ENCODE assay signal across 18 mouse cellular contexts in genomic region chr6:126560696-126561095, GRCm38 (mm10). TPM values are rescaled to one million over a fixed set of nuclear protein-coding genes. Genes with fewer than 3 reads are reported as not detected.
DNase-seq lines count a peak whose midpoint lies in the region; ATAC-seq and TF ChIP-seq lines count a peak whose summit lies in the region.
"Had no signal": no experiment of that assay in that cellular context is flagged by ENCODE, and none has a peak within 500 bp of the region (broad histone marks: within the 10 kb centered on the region; RNA-seq: fewer than 3 reads in every experiment).

No protein-coding gene starts in this region.

- H3K4me2 ChIP-seq in liver, embryonic 11.5 days = no peak overlapping the region
- no peak overlapping the region for H3K4me2 ChIP-seq in forebrain, embryonic 12.5 days
- H3K4me2 ChIP-seq in hindbrain, postnatal 0 days (ENCODE audit: low read depth, low read length) = no peak overlapping the region
- H3K4me2 ChIP-seq in neural tube, embryonic 15.5 days = no peak overlapping the region
- H3K4me2 ChIP-seq: liver, embryonic 15.5 days had no signal

- H3K9me3 ChIP-seq in liver, embryonic 11.5 days (ENCODE audit: control insufficient read depth, low read length) = no peaks in the 10 kb centered on the region
- no peaks in the 10 kb centered on the region for H3K9me3 ChIP-seq in forebrain, embryonic 12.5 days
- H3K9me3 ChIP-seq in hindbrain, postnatal 0 days (ENCODE audit: low read length) = no peaks in the 10 kb centered on the region
- H3K9me3 ChIP-seq in neural tube, embryonic 15.5 days (replicated peaks) = no peaks in the 10 kb centered on the region
- H3K9me3 ChIP-seq: liver, embryonic 15.5 days had no signal

- H3K79me2 ChIP-seq in liver, adult 2 months (ENCODE audit: control insufficient read depth, insufficient read depth, low read length) = no peaks in the 10 kb centered on the region

- DNase-seq in liver, adult 2 months (ENCODE audit: extremely low read depth, low read depth, low spot score) = no peak
- DNase-seq in liver, embryonic 11.5 days (ENCODE audit: low spot score) = no peak
- no peak for DNase-seq in hindbrain, postnatal 0 days (ENCODE audit: low spot score)
- no peak for DNase-seq in adrenal gland, adult 18-20 months (ENCODE audit: low spot score in 2 of 2)
- DNase-seq in kidney, adult 2 months = no peak
- DNase-seq: adrenal gland, adult 8-10 months; cerebellum, adult 9-10 months; gastrocnemius, postnatal 25 days; kidney, adult 9 months; right cerebral cortex, adult 18-20 months had no signal

- 0 out of 2 replicates have a peak overlapping the region, but pooled peaks have one; percentile 17 for H3K27ac ChIP-seq in liver, adult 2 months (replicated peaks; ENCODE audit: insufficient read depth, low read depth, low read length)
- H3K27ac ChIP-seq in liver, embryonic 11.5 days (ENCODE audit: low read depth, low read length) = no peak overlapping the region
- H3K27ac ChIP-seq in forebrain, embryonic 12.5 days = peak overlapping the region; percentile 82
- peak overlapping the region; percentile 41; the same call in 1 of the 2 replicates for H3K27ac ChIP-seq in hindbrain, postnatal 0 days
- peak overlapping the region; percentile 46 for H3K27ac ChIP-seq in neural tube, embryonic 15.5 days (replicated peaks)
- no peak overlapping the region for H3K27ac ChIP-seq in kidney, adult 2 months (ENCODE audit: insufficient read depth, low read depth, low read length)
- H3K27ac ChIP-seq: left cerebral cortex, adult 2 months; liver, embryonic 15.5 days had no signal

- no peaks in the 10 kb centered on the region for H3K27me3 ChIP-seq in liver, adult 2 months (ENCODE audit: control insufficient read depth, insufficient read depth, low read length)
- no peaks in the 10 kb centered on the region for H3K27me3 ChIP-seq in liver, embryonic 11.5 days (replicated peaks; ENCODE audit: control insufficient read depth, insufficient read depth, low read length)
- H3K27me3 ChIP-seq in forebrain, embryonic 12.5 days = 0 out of 2 replicates have a peak, but pooled peaks cover 5% of the 10 kb centered on the region
- no peaks in the 10 kb centered on the region for H3K27me3 ChIP-seq in hindbrain, postnatal 0 days (ENCODE audit: insufficient read depth, low read length)
- 0 out of 2 replicates have a peak, but pooled peaks cover 2% of the 10 kb centered on the region for H3K27me3 ChIP-seq in neural tube, embryonic 15.5 days (replicated peaks)
- no peaks in the 10 kb centered on the region for H3K27me3 ChIP-seq in kidney, adult 2 months (replicated peaks; ENCODE audit: control insufficient read depth, insufficient read depth, low read length)
- H3K27me3 ChIP-seq: liver, embryonic 15.5 days had no signal

- TF ChIP-seq POLR2A in liver, adult 2 months (IDR thresholded peaks at IDR 0.05; ENCODE audit: extremely low read depth, insufficient read depth, low read length) = no peak
- no peak for TF ChIP-seq POLR2A in kidney, adult 2 months (IDR thresholded peaks at IDR 0.05; ENCODE audit: low read depth, low read length)

- H3K4me1 ChIP-seq in liver, adult 2 months (ENCODE audit: control insufficient read depth, insufficient read depth, low read length) = no peaks in the 10 kb centered on the region; the same call in 1 of the 2 replicates
- no peaks in the 10 kb centered on the region for H3K4me1 ChIP-seq in liver, embryonic 11.5 days (replicated peaks; ENCODE audit: control insufficient read depth, insufficient read depth, low read length)
- peaks cover 12% of the 10 kb centered on the region for H3K4me1 ChIP-seq in forebrain, embryonic 12.5 days
- no peaks in the 10 kb centered on the region for H3K4me1 ChIP-seq in hindbrain, postnatal 0 days (ENCODE audit: insufficient read depth, low read length)
- peaks cover 10% of the 10 kb centered on the region for H3K4me1 ChIP-seq in neural tube, embryonic 15.5 days
- H3K4me1 ChIP-seq in kidney, adult 2 months (ENCODE audit: control insufficient read depth, insufficient read depth, low read length) = no peaks in the 10 kb centered on the region
- H3K4me1 ChIP-seq: liver, embryonic 15.5 days had no signal

- H3K9ac ChIP-seq in liver, adult 2 months (ENCODE audit: low read depth, low read length) = no peak overlapping the region
- no peak overlapping the region for H3K9ac ChIP-seq in liver, embryonic 11.5 days (ENCODE audit: low read depth, low read length)
- no peak overlapping the region for H3K9ac ChIP-seq in forebrain, embryonic 12.5 days
- no peak overlapping the region for H3K9ac ChIP-seq in hindbrain, postnatal 0 days (replicated peaks; ENCODE audit: low read length)
- H3K9ac ChIP-seq in neural tube, embryonic 15.5 days (replicated peaks) = no peak overlapping the region
- H3K9ac ChIP-seq: liver, embryonic 15.5 days had no signal

- ATAC-seq in liver, embryonic 11.5 days (replicated peaks; ENCODE audit: low FRiP score) = no peak
- ATAC-seq in forebrain, embryonic 12.5 days (ENCODE audit: low FRiP score) = no peak; the same call in 1 of the 2 replicates
- no peak for ATAC-seq in hindbrain, postnatal 0 days
- no peak for ATAC-seq in neural tube, embryonic 15.5 days (ENCODE audit: low FRiP score)

- no peak for TF ChIP-seq CTCF in liver, adult 2 months (IDR thresholded peaks at IDR 0.05; ENCODE audit: low read depth, low read length)
- TF ChIP-seq CTCF in hindbrain, postnatal 0 days (IDR thresholded peaks at IDR 0.05; ENCODE audit: low read depth) = no peak
- no peak for TF ChIP-seq CTCF in kidney, adult 2 months (conservative IDR thresholded peaks at IDR 0.05; ENCODE audit: insufficient read depth, insufficient read length, low read depth, low read length)

- H3K4me3 ChIP-seq in liver, adult 2 months (ENCODE audit: insufficient read depth, low read depth, low read length) = no peak overlapping the region
- no peak overlapping the region for H3K4me3 ChIP-seq in liver, embryonic 11.5 days (ENCODE audit: low read depth, low read length)
- no peak overlapping the region for H3K4me3 ChIP-seq in forebrain, embryonic 12.5 days (replicated peaks)
- H3K4me3 ChIP-seq in hindbrain, postnatal 0 days (ENCODE audit: low read length) = no peak overlapping the region
- H3K4me3 ChIP-seq in neural tube, embryonic 15.5 days (replicated peaks) = no peak overlapping the region
- no peak overlapping the region for H3K4me3 ChIP-seq in kidney, adult 2 months (ENCODE audit: insufficient read depth, low read depth, low read length)
- H3K4me3 ChIP-seq: left cerebral cortex, adult 2 months; liver, embryonic 15.5 days had no signal

- 84% methylated on average over 1 of the region's 1 CpGs for WGBS in liver, adult 2 months
- WGBS in liver, embryonic 11.5 days = 88% methylated on average over 1 of the region's 1 CpGs
- WGBS in forebrain, embryonic 12.5 days = 59% methylated on average over 1 of the region's 1 CpGs
- WGBS in hindbrain, postnatal 0 days = 50% methylated on average over 1 of the region's 1 CpGs
- WGBS in neural tube, embryonic 15.5 days = 71% methylated on average over 1 of the region's 1 CpGs
- WGBS in kidney, adult 2 months = 95% methylated on average over 1 of the region's 1 CpGs

- no peaks in the 10 kb centered on the region for H3K36me3 ChIP-seq in liver, adult 2 months (ENCODE audit: control insufficient read depth, insufficient read depth, low read length)
- no peaks in the 10 kb centered on the region for H3K36me3 ChIP-seq in liver, embryonic 11.5 days (ENCODE audit: control insufficient read depth, insufficient read depth, low read length)
- no peaks in the 10 kb centered on the region for H3K36me3 ChIP-seq in forebrain, embryonic 12.5 days (replicated peaks)
- no peaks in the 10 kb centered on the region for H3K36me3 ChIP-seq in hindbrain, postnatal 0 days (ENCODE audit: insufficient read depth, low read length)
- H3K36me3 ChIP-seq in neural tube, embryonic 15.5 days = no peaks in the 10 kb centered on the region
- no peaks in the 10 kb centered on the region for H3K36me3 ChIP-seq in kidney, adult 2 months (ENCODE audit: control insufficient read depth, insufficient read depth, low read length)
- H3K36me3 ChIP-seq: liver, embryonic 15.5 days had no signal

RNA-seq across cellular contexts. Expression of gene Kcna5, which starts 25.5 kb away (rescaled TPM):
- total RNA-seq in liver, adult 2 months (2014; rRNA removed) = under 0.01 TPM in 1 of 2 replicates, not detected in the other
- not detected in 2 replicates for polyA plus RNA-seq in liver, adult 2 months (2012; rRNA removed)
- 1.5 and 1.9 TPM in 2 replicates for polyA plus RNA-seq in liver, embryonic 11.5 days (2014; fragmentation: Nextera tagmentation; extraction: Ambion mirVana)
- 1.6 and 2.0 TPM in 2 replicates for polyA plus RNA-seq in forebrain, embryonic 12.5 days (2016; fragmentation: Nextera tagmentation; extraction: Ambion mirVana)
- total RNA-seq in hindbrain, postnatal 0 days (2014; rRNA removed) = 4.8 and 7.3 TPM in 2 replicates
- 3.4 and 3.6 TPM in 2 replicates for polyA plus RNA-seq in hindbrain, postnatal 0 days (2015; fragmentation: Nextera tagmentation; extraction: Ambion mirVana)
- 3.1 and 4.1 TPM in 2 replicates for polyA plus RNA-seq in neural tube, embryonic 15.5 days (2015; fragmentation: Nextera tagmentation; extraction: Ambion mirVana)
- 1 to 10 TPM; 2.4 to 4.0 TPM for total RNA-seq in adrenal gland, adult 18-20 months (2021)
- 1.2 and 1.8 TPM in 2 replicates for polyA plus RNA-seq in kidney, adult 2 months (2012; rRNA removed)
- total RNA-seq: ES-E14; hematopoietic stem cell, adult 5-6 weeks; megakaryocyte-erythroid progenitor cell, adult 5-6 weeks; neutrophil, adult 5-6 weeks had no signal

Comparison
In these comparisons a context has a peak if more than half of its experiments do, and no peak if none do; other contexts are left out.
1. H3K27ac ChIP-seq: peak in liver, adult 2 months (single experiment), forebrain, embryonic 12.5 days (single experiment), hindbrain, postnatal 0 days (single experiment) and neural tube, embryonic 15.5 days (single experiment); none in liver, embryonic 11.5 days (single experiment) and kidney, adult 2 months (single experiment).